Mouse (Mus musculus) ES-Bruce4 (cell line): ENCODE measurements at regions not wholly inside any gene's neighbourhood (a gene's known extent, or its start where the extent isn't known, plus 50 kb on each side); places are given as distances from the start of the nearest gene placed in this dataset.

Source experiments
- CTCF ChIP-seq: IDR thresholded peaks from one replicate; pipeline ENCODE4 v1.8.1; 2011; ENCODE audit warnings: low read depth, low read length
- EP300 ChIP-seq: IDR thresholded peaks from 2 replicates; pipeline ENCODE4 v1.6.1; 2011; ENCODE audit warnings: low read depth, low read length; ENCODE audit not compliant: insufficient read depth
- POLR2A ChIP-seq: IDR thresholded peaks from one replicate; pipeline ENCODE4 v1.8.1; 2011; ENCODE audit warnings: low read length; ENCODE audit not compliant: insufficient read depth

GRCm38 (mm10) chr12:7896156-7896555 is 81.3 kb upstream of the Apob start:
- TF ChIP-seq EP300 (no peak), CTCF (no peak), POLR2A (no peak)
